Mouse (Mus musculus): ENCODE measurements around the gene Relch.
"Not testable (repeated sequence)": the region's sequence is repeated elsewhere in the genome, so short reads cannot be mapped to it uniquely, and the experiment has no call there.

The Relch gene

DNA sequence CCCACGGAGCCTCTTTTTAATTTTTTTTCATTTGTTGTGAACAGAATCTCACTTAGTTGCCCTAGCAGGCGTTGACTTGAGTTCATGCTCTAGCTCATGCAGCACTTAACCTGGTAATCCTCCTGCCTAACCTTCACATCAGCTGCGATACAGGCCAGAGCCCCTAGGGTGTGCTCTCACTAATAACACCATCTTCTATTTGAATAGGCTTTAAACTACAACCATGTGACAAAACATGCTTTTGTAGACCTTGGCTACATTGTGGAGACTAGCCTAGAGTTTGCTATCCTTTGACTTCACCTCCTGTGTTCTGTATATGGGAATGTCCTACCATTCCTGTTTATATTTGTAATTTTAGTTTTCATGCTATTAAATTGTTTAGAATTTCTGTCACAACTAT, 71.7 kb downstream of the Relch start:
- in situ Hi-C loops (cut with MboI; ENCODE audit: low pct_unique_long_range_greater_than_20kb in 1 of 2, low sequenced_read_pairs in 2 of 2, unreplicated experiment in 1 of 2), result no loop called here

DNA sequence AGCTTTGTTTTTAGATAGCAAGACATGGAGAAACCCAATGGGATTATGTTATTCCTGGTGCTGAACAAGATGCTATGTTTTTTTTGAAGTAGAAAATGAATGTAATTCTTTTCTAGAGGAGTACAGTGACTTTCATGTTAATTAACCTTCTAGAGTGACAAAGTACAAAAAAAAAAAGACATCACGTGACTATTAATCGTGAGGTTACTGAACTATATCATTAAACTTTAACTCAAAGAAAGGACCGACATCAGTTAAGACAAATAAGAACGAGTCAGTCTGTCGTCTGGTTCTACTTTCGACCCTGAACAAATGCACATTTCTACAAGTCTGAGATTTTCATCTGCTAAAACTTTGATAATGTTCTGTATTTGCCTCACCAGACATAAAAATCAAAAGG, 74.7 kb downstream of the Relch start:
- in situ Hi-C loops (cut with MboI; ENCODE audit: low pct_unique_long_range_greater_than_20kb in 1 of 2, low sequenced_read_pairs in 2 of 2, unreplicated experiment in 1 of 2), result no loop called here

DNA sequence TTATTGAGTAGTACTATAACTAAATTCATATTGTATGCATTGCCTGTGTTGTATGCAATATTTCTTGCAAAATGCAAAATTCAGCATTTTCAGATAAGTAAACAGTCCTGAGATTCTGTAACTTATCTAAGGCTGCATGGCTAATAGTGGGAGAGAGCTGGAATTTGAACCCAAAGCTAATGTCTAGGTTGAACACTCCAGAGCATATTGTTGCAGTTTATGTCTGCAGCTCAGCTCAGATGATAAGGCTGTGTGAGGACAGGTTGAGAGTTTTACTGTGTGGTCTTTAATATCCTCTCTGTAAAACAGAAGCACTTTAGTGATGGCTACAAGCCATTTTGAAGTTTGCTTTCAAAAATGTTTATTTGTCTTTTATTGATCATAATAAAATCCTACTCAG, 75.8 kb downstream of the Relch start:
- in situ Hi-C loops (cut with MboI; ENCODE audit: low pct_unique_long_range_greater_than_20kb in 1 of 2, low sequenced_read_pairs in 2 of 2, unreplicated experiment in 1 of 2), result no loop called here

DNA sequence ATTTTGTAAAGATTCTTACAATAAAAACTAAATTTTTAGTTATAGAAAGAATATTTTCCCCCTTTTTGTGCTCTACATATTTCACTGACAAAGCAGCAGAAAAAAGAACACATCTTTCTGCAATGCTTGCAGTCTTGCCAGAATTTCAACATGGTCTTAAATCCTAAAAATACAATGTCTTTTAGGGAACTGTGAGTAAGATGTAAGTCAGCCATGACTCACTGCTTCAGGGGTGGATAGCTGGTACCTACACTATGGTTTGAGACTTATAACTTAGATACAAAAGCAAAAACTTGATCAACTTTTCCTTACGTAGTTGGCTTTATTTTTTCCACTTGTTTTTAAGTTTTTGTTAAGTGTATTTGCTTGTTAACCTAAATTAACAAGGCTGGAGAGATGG, 78.8 kb downstream of the Relch start:
- in situ Hi-C loops (cut with MboI; ENCODE audit: low pct_unique_long_range_greater_than_20kb in 1 of 2, low sequenced_read_pairs in 2 of 2, unreplicated experiment in 1 of 2), result no loop called here

DNA sequence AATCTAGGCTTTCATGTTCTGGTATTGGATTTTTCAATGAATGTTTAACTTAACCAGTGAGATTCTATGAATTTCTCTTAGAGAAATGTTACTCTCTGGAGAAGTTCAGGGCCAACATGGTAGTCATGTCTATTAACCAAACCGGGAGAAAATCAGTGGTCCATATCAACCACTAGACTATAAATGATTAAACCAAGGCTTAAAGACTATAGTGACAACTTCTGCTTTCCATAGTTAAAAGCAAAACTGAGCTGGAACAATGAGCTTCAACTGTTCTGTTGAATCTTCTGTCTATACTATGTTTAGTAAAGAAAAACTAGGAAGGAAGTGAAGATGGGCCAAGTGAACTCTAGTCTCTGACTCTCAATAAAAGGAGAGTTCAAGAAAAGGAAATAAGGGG, 82.8 kb downstream of the Relch start:
- in situ Hi-C loops (cut with MboI; ENCODE audit: low pct_unique_long_range_greater_than_20kb in 1 of 2, low sequenced_read_pairs in 2 of 2, unreplicated experiment in 1 of 2), result no loop called here

DNA sequence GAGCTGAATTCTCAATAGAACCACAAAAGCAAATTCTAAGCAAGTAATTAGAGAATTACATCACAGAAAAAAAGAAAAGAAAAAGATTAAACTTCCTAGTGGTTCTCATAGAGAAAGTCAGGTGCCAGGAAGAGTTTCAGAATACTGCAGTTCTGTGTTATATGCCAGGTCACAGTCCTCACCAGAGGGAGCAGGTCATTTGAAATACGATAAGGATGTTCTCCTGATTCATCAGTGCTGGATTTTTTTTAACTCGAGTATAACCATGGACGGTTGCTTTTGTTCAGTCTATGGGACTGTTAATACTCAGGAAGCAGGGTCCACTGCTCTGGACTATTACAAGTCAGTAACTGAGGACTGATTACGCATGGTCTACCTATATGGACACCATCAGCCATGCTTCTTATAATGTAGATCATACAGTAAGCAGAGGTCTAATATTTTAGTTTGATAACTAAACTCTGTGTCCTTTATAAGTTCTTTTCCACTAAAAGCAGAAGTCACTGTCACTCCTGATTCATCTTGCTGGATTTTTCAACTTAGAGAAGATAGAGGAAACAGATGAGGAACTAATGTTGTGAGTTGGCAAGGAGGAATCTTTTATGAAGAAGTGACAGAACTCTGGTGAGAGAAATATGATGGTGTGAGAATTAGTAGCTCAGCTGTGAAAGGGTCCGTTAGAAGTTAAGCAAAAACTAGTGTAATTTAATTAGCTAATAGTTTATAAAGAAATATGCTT, 83.4 kb downstream of the Relch start:
- in situ Hi-C loops (cut with MboI; ENCODE audit: low pct_unique_long_range_greater_than_20kb in 1 of 2, low sequenced_read_pairs in 2 of 2, unreplicated experiment in 1 of 2), result no loop called here

DNA sequence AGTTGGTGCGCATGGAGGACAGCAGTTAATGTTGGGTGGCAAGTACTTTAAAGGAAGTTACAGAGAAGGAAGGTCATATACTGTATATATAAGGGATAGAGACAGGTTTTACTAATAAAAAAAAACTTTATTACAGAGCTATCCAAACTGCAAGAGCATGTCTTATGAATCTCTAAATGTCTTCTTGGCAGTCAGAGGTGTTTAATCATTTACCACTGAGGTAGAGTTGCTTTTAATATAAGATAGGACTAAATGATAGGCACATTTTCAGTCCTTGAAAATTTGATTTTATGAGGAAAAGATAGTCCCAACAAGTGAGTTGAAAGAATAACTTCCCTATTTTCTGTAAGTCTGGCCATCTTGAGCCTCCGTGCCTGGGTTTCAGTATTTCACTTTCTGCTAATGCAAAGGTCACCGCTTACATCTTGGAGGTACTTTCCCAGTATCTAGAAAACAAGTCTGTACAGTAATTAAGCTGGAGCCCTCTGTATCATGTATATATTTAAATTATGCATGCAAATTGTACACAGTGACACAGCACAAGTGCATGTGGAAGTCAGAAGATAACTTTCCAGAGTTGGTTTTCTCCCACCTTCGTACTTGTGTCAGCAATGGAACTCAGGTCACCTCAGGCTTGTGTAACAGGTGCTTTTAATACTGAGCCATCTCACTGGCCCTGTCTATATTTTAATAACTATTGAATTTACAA, 84.6 kb downstream of the Relch start:
- in situ Hi-C loops (cut with MboI; ENCODE audit: low pct_unique_long_range_greater_than_20kb in 1 of 2, low sequenced_read_pairs in 2 of 2, unreplicated experiment in 1 of 2), result no loop called here

DNA sequence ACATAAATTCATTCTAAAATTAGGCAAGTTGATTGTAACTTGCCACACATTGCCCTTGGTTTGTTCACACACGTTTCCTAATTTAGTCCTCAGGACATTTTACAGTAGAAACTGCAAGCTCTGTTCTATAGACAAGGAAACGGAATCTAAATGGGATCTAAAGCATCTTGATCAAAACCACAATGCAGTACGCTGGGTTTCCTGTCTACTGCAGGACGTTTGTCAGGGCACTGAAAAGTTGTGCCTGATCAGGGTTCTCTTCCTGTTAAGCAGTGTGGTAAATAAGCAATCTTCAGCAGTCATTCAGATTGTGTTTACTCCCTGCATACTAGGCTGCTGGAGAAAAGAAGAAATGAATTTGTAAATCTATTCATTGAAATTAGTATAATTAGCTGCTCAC, 88.5 kb downstream of the Relch start:
- in situ Hi-C loops (cut with MboI; ENCODE audit: low pct_unique_long_range_greater_than_20kb in 1 of 2, low sequenced_read_pairs in 2 of 2, unreplicated experiment in 1 of 2), result no loop called here

DNA sequence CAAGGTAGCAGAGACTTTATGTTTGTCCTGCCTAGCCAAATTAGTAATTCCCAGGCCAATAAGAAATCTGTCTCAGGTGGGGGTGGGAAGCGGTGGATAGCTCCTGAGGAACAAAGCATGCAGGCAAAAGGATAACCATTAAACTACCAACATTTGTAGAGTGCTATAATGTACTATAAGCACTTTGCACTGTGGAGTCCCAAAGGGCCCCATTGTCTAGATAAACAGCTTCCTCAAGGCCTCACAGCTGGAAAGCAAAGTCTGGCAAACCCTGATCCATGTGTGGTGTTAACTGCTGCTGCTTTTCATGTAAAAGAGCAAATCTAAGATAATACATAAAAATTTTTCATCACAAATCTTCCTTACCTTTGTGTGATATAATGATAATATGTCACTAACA, 89.3 kb downstream of the Relch start:
- in situ Hi-C loops (cut with MboI; ENCODE audit: low pct_unique_long_range_greater_than_20kb in 1 of 2, low sequenced_read_pairs in 2 of 2, unreplicated experiment in 1 of 2), result no loop called here

DNA sequence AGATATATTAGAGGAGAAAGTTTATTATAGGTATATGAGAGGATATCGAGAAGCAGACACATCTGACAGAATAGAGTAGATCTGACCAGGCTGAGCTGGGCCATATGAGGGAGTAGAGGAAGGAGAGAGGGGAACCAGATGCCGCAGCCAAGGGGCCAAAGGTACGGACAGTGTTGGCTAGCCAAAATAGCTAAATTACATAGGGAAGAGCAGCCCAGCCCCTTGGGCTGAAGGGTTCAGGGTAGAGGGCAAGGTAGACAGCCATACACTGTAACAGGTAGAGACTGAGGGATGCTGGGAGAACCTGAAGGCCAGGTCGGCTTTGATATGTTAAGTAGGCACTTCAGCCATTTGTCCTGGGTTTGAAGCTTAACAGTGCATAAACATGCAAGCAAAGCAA, 95.1 kb downstream of the Relch start:
- in situ Hi-C loops (cut with MboI; ENCODE audit: low pct_unique_long_range_greater_than_20kb in 1 of 2, low sequenced_read_pairs in 2 of 2, unreplicated experiment in 1 of 2), result no loop called here

DNA sequence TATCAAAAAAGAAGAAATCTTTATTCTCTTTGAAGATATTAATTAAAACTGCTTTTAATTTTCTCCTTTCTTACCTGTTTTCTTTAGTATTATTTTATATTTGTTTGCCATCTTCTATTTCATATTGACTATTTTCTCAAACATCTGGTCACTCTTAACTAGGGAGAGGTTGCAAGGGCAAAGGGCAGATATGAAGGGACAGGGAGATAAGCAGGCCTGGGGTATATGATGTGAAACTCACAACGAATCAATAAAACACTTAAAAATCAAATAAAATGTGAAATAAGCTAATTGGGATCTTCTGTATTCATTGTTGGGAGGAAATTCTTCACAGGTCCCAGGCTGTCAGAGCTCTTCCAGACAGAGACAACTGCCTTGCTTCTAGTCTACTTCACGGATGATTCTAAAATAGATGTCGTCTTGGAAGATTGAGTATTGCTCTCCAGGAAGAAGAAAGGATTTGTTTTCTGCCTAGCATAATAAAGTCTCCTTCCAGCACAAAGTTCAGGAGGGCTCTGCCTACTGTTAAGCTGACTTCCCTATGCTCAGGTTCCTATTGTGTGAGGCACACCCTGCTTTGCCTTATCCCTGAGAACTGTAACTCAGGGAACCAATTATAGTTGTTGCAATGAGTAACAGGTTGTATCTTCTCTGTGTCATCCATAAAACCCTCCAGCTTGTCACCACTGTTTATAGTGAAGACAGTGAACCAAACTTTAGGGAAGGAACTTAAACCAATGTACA, 95.9 kb downstream of the Relch start:
- in situ Hi-C loops (cut with MboI; ENCODE audit: low pct_unique_long_range_greater_than_20kb in 1 of 2, low sequenced_read_pairs in 2 of 2, unreplicated experiment in 1 of 2), result no loop called here

DNA sequence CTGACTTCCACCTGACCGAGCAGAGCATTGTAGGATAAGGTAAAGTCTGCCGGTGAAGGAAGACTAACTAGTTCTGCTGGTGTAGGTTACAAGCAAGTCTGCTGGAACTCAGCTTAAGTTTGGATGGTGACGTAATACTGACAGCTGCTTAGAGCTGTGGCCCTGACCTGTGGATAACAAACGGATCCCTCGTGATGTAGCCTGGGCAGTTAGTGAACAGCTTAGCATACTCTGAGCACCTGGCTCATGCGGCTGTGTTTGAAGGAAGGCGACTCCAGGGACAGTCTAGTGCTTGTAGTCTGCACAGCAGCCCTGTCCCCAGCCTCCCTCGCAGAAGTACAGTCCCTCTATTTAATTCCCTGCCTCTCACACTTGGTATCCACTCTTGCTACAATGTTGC, 101.9 kb downstream of the Relch start:
- in situ Hi-C loops (cut with MboI; ENCODE audit: low pct_unique_long_range_greater_than_20kb in 1 of 2, low sequenced_read_pairs in 2 of 2, unreplicated experiment in 1 of 2), result no loop called here

DNA sequence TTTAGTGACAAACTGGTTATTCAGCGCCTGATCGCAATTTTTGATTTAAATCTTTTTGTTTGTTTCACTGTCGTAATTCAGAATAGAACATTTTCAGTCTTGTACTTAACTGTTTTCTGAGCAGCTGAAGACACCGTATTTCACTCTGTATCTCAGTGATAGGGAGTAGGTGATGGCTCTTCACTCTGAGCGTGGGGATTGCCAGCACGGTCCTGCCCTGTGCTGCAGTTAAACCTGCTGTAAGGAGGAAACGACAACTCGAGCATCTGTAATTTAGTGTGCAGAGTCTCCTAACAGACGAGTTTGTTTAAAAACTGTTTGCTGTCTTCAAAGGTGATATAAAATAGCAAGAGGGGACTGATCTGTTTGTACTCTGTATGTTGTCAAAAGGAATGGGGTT, 102.4 kb downstream of the Relch start:
- in situ Hi-C loops (cut with MboI; ENCODE audit: low pct_unique_long_range_greater_than_20kb in 1 of 2, low sequenced_read_pairs in 2 of 2, unreplicated experiment in 1 of 2), result not testable (repeated sequence)

DNA sequence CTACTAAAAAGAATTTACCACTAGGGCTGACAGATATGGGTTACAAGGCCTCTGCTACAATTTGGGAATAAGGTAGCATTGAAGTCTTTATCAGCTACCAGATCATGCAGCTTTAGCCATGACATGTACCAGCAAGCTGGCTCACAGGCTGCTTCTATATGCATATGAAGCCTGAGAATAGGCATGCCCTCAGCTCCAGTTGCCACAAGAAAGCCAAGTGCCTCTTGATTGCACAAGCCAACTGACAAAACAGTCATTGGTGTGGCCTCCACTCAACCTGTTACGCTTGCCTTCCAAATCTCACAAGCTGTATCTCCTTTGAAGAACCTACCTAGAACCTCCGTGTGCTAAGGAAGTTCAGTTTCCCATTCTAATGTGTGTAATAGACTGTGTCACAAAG, 104.7 kb downstream of the Relch start:
- in situ Hi-C loops (cut with MboI; ENCODE audit: low pct_unique_long_range_greater_than_20kb in 1 of 2, low sequenced_read_pairs in 2 of 2, unreplicated experiment in 1 of 2), result no loop called here

DNA sequence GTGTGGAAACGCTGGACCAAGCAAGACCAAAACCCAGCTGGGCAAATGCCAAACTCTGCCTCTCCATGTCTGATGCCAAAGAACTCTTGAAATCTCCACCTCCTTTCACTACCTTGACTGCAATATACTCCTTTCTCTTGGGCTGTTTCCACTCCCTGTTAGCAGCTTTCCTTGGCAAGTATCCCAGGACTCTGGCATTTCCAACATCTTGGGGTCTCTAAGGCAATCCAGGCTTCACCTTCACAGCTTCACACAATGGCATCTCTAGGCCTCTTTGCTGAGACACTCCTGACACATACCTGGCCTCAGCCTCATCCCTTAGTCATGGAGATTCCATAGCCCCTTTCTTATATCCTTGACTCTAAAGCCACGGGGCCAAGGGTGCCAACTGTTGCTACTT, 107.0 kb downstream of the Relch start:
- in situ Hi-C loops (cut with MboI; ENCODE audit: low pct_unique_long_range_greater_than_20kb in 1 of 2, low sequenced_read_pairs in 2 of 2, unreplicated experiment in 1 of 2), result no loop called here

DNA sequence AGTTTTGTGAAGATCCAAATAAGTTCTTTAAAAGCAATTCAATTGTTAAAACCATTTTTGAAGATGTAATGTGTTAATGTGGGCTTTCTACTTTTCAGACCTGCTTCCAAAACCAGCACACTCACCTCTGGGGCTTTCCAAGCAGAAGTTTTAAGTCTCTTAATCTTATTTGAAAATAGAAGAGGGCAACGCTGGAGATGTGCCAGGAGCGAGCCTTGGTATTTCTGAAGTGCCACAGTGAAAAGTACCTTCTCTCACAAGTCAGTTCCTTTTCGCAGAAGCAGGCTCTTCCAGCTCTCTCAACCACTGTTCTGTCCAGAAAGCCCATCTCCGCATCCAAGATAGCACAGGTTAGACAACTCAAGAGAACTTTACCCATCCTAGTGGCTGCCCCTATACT, 112.8 kb downstream of the Relch start:
- in situ Hi-C loops (cut with MboI; ENCODE audit: low pct_unique_long_range_greater_than_20kb in 1 of 2, low sequenced_read_pairs in 2 of 2, unreplicated experiment in 1 of 2), result no loop called here

DNA sequence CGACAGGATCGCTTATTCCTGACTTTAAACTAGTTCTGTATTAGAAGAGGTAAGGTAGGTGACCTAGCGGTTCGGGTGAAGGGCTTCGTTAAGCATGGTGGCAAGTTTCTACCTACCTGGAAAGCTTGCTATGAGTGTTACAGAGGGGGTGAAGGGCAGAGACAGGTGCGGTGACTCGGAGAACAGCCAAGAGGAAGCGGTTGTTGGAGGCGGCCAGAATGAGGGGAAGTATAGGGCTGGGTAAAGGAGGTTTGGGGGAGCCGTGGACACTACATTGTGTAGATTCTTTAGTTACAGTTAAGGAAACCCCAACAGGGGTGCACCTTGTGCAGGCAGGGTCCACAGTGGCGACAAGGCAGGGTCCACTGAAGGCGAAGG, 116.4 kb downstream of the Relch start:
- in situ Hi-C loops (cut with MboI; ENCODE audit: low pct_unique_long_range_greater_than_20kb in 1 of 2, low sequenced_read_pairs in 2 of 2, unreplicated experiment in 1 of 2), result no loop called here

DNA sequence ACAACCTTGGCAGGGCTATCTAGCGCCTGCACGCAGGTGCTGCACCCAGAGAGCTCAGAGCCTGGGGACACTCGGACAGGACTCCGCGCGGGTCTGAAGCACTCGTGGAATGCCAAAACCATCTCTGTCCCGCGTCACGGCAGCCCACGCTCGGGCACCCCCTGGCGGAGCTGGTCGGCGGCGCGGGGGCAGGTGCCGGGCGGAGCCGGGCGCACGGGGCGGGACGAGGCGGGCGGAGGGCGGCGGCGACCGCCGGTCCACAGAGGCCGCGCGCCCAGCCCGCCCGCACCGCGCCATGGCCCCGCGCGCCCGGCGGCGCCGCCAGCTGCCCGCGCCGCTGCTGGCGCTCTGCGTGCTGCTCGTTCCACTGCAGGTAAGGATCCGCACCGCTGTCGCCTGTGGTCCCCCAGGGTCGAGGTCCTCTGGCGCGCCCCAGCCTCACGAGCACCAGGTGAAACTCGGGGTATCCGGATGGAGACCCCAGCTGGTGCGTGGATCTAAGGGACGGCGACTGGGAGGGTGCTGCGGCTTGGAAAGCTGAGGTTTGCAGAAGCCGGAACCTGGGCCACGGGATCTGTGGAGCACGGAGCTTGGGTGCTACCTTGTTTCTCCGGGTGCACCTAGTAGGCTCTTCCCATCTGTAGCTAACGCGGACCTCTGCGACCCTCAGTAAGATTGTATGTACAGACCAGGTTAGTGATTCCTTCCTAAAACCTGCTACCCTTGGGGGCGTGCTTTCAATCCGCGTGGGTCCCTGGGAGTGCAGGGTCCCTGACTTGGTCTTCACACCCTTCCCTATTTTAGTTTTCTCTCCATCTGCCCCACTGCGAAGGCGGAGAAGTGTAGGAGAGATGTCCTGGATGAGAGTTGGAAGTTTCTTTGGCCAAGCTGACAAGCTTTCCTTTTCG, 117.0 kb downstream of the Relch start, which contains the start of gene Tnfrsf11a:
TSS of gene Tnfrsf11a (plus strand) at position 262 of the 908 bp plus-strand sequence.
- in situ Hi-C loops (cut with MboI; ENCODE audit: low pct_unique_long_range_greater_than_20kb in 1 of 2, low sequenced_read_pairs in 2 of 2, unreplicated experiment in 1 of 2), result no loop called here

Data from mouse embryonic stem cell (cell line).